Mouse (Mus musculus) kidney, postnatal 4 days (tissue): ENCODE measurements around the gene Ankrd13c.

Source experiments
- DNase-seq, 2 experiments: peaks; one replicate each; pipeline ENCODE4 v3.0.0; 2021; ENCODE audit warnings: mixed read lengths in 2 of 2

Gene Ankrd13c

GRCm38 (mm10) chr3:157955466-157955865 is 8.4 kb downstream of the Ankrd13c start:
- no peak for DNase-seq

GRCm38 (mm10) chr3:157956201-157956600 is 9.2 kb downstream of the Ankrd13c start:
- peak; percentile 9 to 10 for DNase-seq

GRCm38 (mm10) chr3:157957320-157957719 is 10.3 kb downstream of the Ankrd13c start:
- no peak for DNase-seq

- no peak for DNase-seq
Observed at GRCm38 (mm10) chr3:157971151-157971550, 24.1 kb downstream of the Ankrd13c start.

- no peak for DNase-seq
Observed at GRCm38 (mm10) chr3:157973236-157973635, 26.2 kb downstream of the Ankrd13c start.

GRCm38 (mm10) chr3:157979619-157980018 is 32.6 kb downstream of the Ankrd13c start:
- DNase-seq = no peak

- DNase-seq = no peak
Observed at GRCm38 (mm10) chr3:157993322-157993721, 46.3 kb downstream of the Ankrd13c start.

- no peak for DNase-seq
Observed at GRCm38 (mm10) chr3:157995726-157996125, 48.7 kb downstream of the Ankrd13c start.

- no peak for DNase-seq
Observed at GRCm38 (mm10) chr3:157998742-157999369, 51.8 kb downstream of the Ankrd13c start.

- no peak for DNase-seq
Observed at GRCm38 (mm10) chr3:158008647-158009046, 61.6 kb downstream of the Ankrd13c start.

- DNase-seq = no peak
Observed at GRCm38 (mm10) chr3:158009762-158010320, 62.8 kb downstream of the Ankrd13c start.

- peak; percentile 95 to 96 for DNase-seq
Observed at GRCm38 (mm10) chr3:158031371-158031925, 84.4 kb downstream of the Ankrd13c start.

GRCm38 (mm10) chr3:158032106-158032505 is 85.1 kb downstream of the Ankrd13c start:
- DNase-seq = no peak

- DNase-seq = no peak
Observed at GRCm38 (mm10) chr3:158035866-158036265, 88.8 kb downstream of the Ankrd13c start.

GRCm38 (mm10) chr3:158036329-158036988 is 89.4 kb downstream of the Ankrd13c start, which contains the start of the genes Srsf11 and Lrrc40:
TSS of gene Srsf11 (minus strand) at chr3:158036639.
TSS of gene Lrrc40 (plus strand) at chr3:158036662.
- peak; percentile 96 to 97 for DNase-seq

- DNase-seq = no peak
Observed at GRCm38 (mm10) chr3:158038106-158038505, 91.1 kb downstream of the Ankrd13c start.

GRCm38 (mm10) chr3:158040755-158041154 is 93.7 kb downstream of the Ankrd13c start:
- no peak for DNase-seq

- DNase-seq = no peak
Observed at GRCm38 (mm10) chr3:158049508-158049907, 102.5 kb downstream of the Ankrd13c start.
